Mouse (Mus musculus) kidney, embryonic 15.5 days (tissue): ENCODE measurements around the gene Ap1ar. TPM values are rescaled to one million over a fixed set of nuclear protein-coding genes. Genes with fewer than 3 reads are reported as not detected.

Experiments
- ATAC-seq: fragments of 200-750 bp; cut with Nextera tagmentation; replicated peaks from 2 replicates; pipeline ENCODE4 v1.8.0; 2017; ENCODE audit warnings: moderate TSS enrichment; ENCODE audit not compliant: low FRiP score
- H3K27ac ChIP-seq: fragments of 300-500 bp; sonication (generic); 2 replicates; pipeline ENCODE4 v1.5.1; 2015; ENCODE audit warnings: mild to moderate bottlenecking, inconsistent platforms
- H3K27me3 ChIP-seq: fragments of 300-500 bp; sonication (generic); 2 replicates; pipeline ENCODE4 v1.6.1; 2015; ENCODE audit warnings: inconsistent platforms
- H3K36me3 ChIP-seq: fragments of 300-500 bp; sonication (generic); 2 replicates; pipeline ENCODE4 v1.6.1; 2015; ENCODE audit warnings: inconsistent platforms
- H3K4me1 ChIP-seq: fragments of 300-500 bp; sonication (generic); 2 replicates; pipeline ENCODE4 v1.6.1; 2015; ENCODE audit warnings: inconsistent platforms
- H3K4me2 ChIP-seq: fragments of 300-500 bp; sonication (generic); 2 replicates; pipeline ENCODE4 v1.6.1; 2015; ENCODE audit warnings: moderate library complexity, mild to moderate bottlenecking, inconsistent platforms
- H3K4me3 ChIP-seq: fragments of 300-500 bp; sonication (generic); replicated peaks from 2 replicates; pipeline ENCODE4 v1.5.1; 2015; ENCODE audit warnings: mild to moderate bottlenecking, inconsistent platforms
- H3K9ac ChIP-seq: fragments of 300-500 bp; sonication (generic); 2 replicates; pipeline ENCODE4 v1.6.1; 2015; ENCODE audit warnings: mild to moderate bottlenecking, inconsistent platforms
- H3K9me3 ChIP-seq: fragments of 300-500 bp; sonication (generic); replicated peaks from 2 replicates; pipeline ENCODE4 v1.6.1; 2016; ENCODE audit warnings: inconsistent platforms
- WGBS: fragments of 180-500 bp; shearing (Covaris S2); methylation state at CpG from one replicate; pipeline ENCODE4 v1.1.7; 2015; ENCODE audit warnings: mixed read lengths; 5-methylcytosine and 5-hydroxymethylcytosine counted together
- polyA plus RNA-seq: library from polyadenylated mRNA; unstranded; fragments of >200 nt; fragmentation: Nextera tagmentation; extraction: Ambion mirVana; gene quantifications from 2 replicates; pipeline ENCODE4 v1.2.1, GENCODE M21; 2015

The Ap1ar gene
- polyA plus RNA-seq, 1 experiment from 2014 or later = 56.4 TPM

- Histone ChIP-seq H3K36me3 (no peaks in the 10 kb centered on the region), H3K27me3 (peaks cover 34% of the 10 kb centered on the region), H3K4me2 (no peak overlapping the region), H3K4me3 (no peak overlapping the region), H3K27ac (no peak overlapping the region), H3K4me1 (no peaks in the 10 kb centered on the region), H3K9ac (no peak overlapping the region), H3K9me3 (no peaks in the 10 kb centered on the region)
- WGBS = 22% methylated on average over 7 of the region's 7 CpGs
- ATAC-seq = no peak
Measured at GRCm38 (mm10) chr3:127763076-127763612, 74.2 kb downstream of the Ap1ar start.

DNA sequence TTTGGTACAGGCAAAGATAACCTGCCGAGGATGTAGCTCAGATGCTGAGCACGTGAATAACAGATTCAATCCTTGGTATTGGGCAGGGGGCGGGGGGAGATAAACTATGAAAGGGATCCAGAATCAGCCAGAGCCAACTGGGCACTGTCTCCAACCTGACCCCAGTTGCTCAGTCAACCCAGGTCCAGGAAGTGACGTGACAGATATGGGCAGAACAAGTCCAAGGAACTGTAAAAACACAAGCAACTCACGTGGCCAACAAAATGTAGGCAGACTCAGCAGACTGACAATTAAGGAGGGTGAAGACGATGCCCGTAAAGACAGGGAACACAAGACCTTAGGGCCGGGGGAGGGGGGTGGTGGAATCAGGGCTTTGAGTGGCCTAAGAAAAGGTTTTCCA, 74.9 kb downstream of the Ap1ar start:
- WGBS = 51% methylated on average over 8 of the region's 8 CpGs
- no peak overlapping the region for H3K27ac ChIP-seq
- H3K9ac ChIP-seq = no peak overlapping the region
- peaks cover 40% of the 10 kb centered on the region for H3K27me3 ChIP-seq
- no peaks in the 10 kb centered on the region for H3K4me1 ChIP-seq
- no peak overlapping the region for H3K4me2 ChIP-seq
- H3K4me3 ChIP-seq = no peak overlapping the region
- H3K9me3 ChIP-seq = no peaks in the 10 kb centered on the region
- no peaks in the 10 kb centered on the region for H3K36me3 ChIP-seq
- ATAC-seq = no peak

- peaks cover 70% of the 10 kb centered on the region for H3K27me3 ChIP-seq
- no peak overlapping the region for H3K4me3 ChIP-seq
- no peaks in the 10 kb centered on the region for H3K4me1 ChIP-seq
- WGBS = 19% methylated on average over 8 of the region's 8 CpGs
- ATAC-seq = no peak
- no peak overlapping the region for H3K9ac ChIP-seq
- no peaks in the 10 kb centered on the region for H3K36me3 ChIP-seq
- H3K27ac ChIP-seq = no peak overlapping the region
- H3K4me2 ChIP-seq = no peak overlapping the region
- H3K9me3 ChIP-seq = no peaks in the 10 kb centered on the region
Measured at GRCm38 (mm10) chr3:127759212-127759611, 78.1 kb downstream of the Ap1ar start.

DNA sequence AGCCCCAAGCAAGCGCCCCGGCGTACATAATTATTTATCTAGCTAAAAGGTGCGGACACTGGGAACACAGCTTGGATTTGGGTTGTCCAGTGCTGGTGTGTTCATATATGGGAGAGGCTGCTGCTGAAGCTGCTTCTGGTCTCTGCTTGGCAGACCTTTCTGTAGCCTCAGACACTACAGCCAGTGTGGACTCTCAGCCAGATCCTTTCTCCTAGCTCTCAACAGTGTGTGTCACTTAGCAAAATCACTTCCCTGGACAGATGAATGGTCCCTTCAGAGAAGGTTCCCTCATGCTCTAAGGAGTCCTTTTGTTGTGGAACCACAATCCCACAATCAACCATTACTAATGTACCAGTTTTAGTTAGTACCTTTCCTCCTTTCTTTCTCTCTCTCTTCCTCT, 78.5 kb downstream of the Ap1ar start:
- Histone ChIP-seq H3K4me2 (no peak overlapping the region), H3K9ac (no peak overlapping the region), H3K9me3 (no peaks in the 10 kb centered on the region), H3K27ac (no peak overlapping the region), H3K27me3 (peaks cover 74% of the 10 kb centered on the region), H3K4me1 (no peaks in the 10 kb centered on the region), H3K36me3 (no peaks in the 10 kb centered on the region), H3K4me3 (no peak overlapping the region)
- ATAC-seq = no peak
- 60% methylated on average over 4 of the region's 4 CpGs for whole genome bisulfite sequencing

- Histone ChIP-seq H3K4me3 (no peak overlapping the region), H3K9ac (no peak overlapping the region), H3K36me3 (no peaks in the 10 kb centered on the region), H3K4me2 (no peak overlapping the region), H3K9me3 (no peaks in the 10 kb centered on the region), H3K27me3 (peaks cover 80% of the 10 kb centered on the region), H3K4me1 (no peaks in the 10 kb centered on the region), H3K27ac (no peak overlapping the region)
- ATAC-seq = no peak
Measured at GRCm38 (mm10) chr3:127757886-127758301, 79.4 kb downstream of the Ap1ar start.

Other genes starting within 250 kb of the Ap1ar start
- gene Neurog2, start 204.4 kb downstream of the Ap1ar start, polyA plus RNA-seq = not detected in 2 replicates
- 1.2 and 2.4 TPM in 2 replicates for gene Alpk1, start 57.0 kb downstream of the Ap1ar start, polyA plus RNA-seq
- gene Tifa, start 47.7 kb downstream of the Ap1ar start, polyA plus RNA-seq = 3.8 and 5.2 TPM in 2 replicates
- 6.4 and 6.6 TPM in 2 replicates for gene Fam241a, start 58.8 kb upstream of the Ap1ar start, polyA plus RNA-seq